Mouse (Mus musculus) monocyte, adult 5-6 weeks (primary cell): ENCODE measurements around the gene Hook1. TPM values are rescaled to one million over a fixed set of nuclear protein-coding genes. Genes with fewer than 3 reads are reported as not detected.
"Not testable (repeated sequence)": the region's sequence is repeated elsewhere in the genome, so short reads cannot be mapped to it uniquely, and the experiment has no call there.

ENCODE experiments used
- ATAC-seq: fragments of 153-309, 156-312 bp; replicated peaks from 2 replicates; pipeline ENCODE4 v1.8.0; 2017; ENCODE audit warnings: mild to moderate bottlenecking; ENCODE audit not compliant: low TSS enrichment, insufficient number of reproducible peaks, severe bottlenecking, poor library complexity, low FRiP score
- total RNA-seq: library from RNA; stranded (forward); fragments of 200-1000, 200-491, 200-594 nt; gene quantifications from 3 replicates; pipeline ENCODE4 v1.2.3, GENCODE M21; 2017

Gene Hook1
- 6.9 to 10.0 TPM (median 9.6 TPM) in 3 replicates for total RNA-seq

- ATAC-seq = peak; percentile 93
Measured at GRCm38 (mm10) chr4:95966928-95967724, at the start of gene Hook1. Gene Hook1, plus strand, starts transcription at chr4:95967240.

GRCm38 (mm10) chr4:95917703-95918102, 49.3 kb upstream of the Hook1 start:
- ATAC-seq = no peak

- no peak for ATAC-seq
Measured at GRCm38 (mm10) chr4:95920448-95920847, 46.6 kb upstream of the Hook1 start.

- peak; percentile 74 for ATAC-seq
Measured at GRCm38 (mm10) chr4:95924210-95925184, 42.5 kb upstream of the Hook1 start.

- no peak for ATAC-seq
Measured at GRCm38 (mm10) chr4:95928846-95929245, 38.2 kb upstream of the Hook1 start.

GRCm38 (mm10) chr4:95929936-95930335, 37.1 kb upstream of the Hook1 start:
- ATAC-seq = no peak

- ATAC-seq = no peak
Measured at GRCm38 (mm10) chr4:95931331-95931730, 35.7 kb upstream of the Hook1 start.

- ATAC-seq = no peak
Measured at GRCm38 (mm10) chr4:95933801-95934356, 33.2 kb upstream of the Hook1 start.

- no peak for ATAC-seq
Measured at GRCm38 (mm10) chr4:95934384-95935035, 32.5 kb upstream of the Hook1 start.

GRCm38 (mm10) chr4:95938701-95939100, 28.3 kb upstream of the Hook1 start:
- no peak for ATAC-seq

- no peak for ATAC-seq
Measured at GRCm38 (mm10) chr4:95947896-95948295, 19.1 kb upstream of the Hook1 start.

GRCm38 (mm10) chr4:95953328-95953727, 13.7 kb upstream of the Hook1 start:
- no peak for ATAC-seq

- ATAC-seq = not testable (repeated sequence)
Measured at GRCm38 (mm10) chr4:95982221-95982620, 15.2 kb downstream of the Hook1 start.

GRCm38 (mm10) chr4:96016875-96017274, 49.8 kb downstream of the Hook1 start:
- ATAC-seq = no peak

- no peak for ATAC-seq
Measured at GRCm38 (mm10) chr4:96022803-96023202, 55.8 kb downstream of the Hook1 start.

- ATAC-seq = no peak
Measured at GRCm38 (mm10) chr4:96028412-96028811, 61.4 kb downstream of the Hook1 start.

GRCm38 (mm10) chr4:96060106-96060505, 93.1 kb downstream of the Hook1 start:
- ATAC-seq = no peak

- ATAC-seq = no peak
Measured at GRCm38 (mm10) chr4:96062045-96062444, 95.0 kb downstream of the Hook1 start.
